Comparison of ENCODE assay signal across 18 mouse cellular contexts in genomic region chr5:66219692-66220091, GRCm38 (mm10). TPM values are rescaled to one million over a fixed set of nuclear protein-coding genes. Genes with fewer than 3 reads are reported as not detected.
DNase-seq lines count a peak whose midpoint lies in the region; ATAC-seq and TF ChIP-seq lines count a peak whose summit lies in the region.
"Had no signal": no experiment of that assay in that cellular context is flagged by ENCODE, and none has a peak within 500 bp of the region (broad histone marks: within the 10 kb centered on the region; RNA-seq: fewer than 3 reads in every experiment).

No protein-coding gene starts in this region.

- WGBS in forebrain, postnatal 0 days = 51% methylated on average over 6 of the region's 6 CpGs
- WGBS in forebrain, embryonic 11.5 days = 79% methylated on average over 6 of the region's 6 CpGs
- 43% methylated on average over 6 of the region's 6 CpGs for WGBS in limb, embryonic 14.5 days
- WGBS in limb, embryonic 10.5 days = 84% methylated on average over 6 of the region's 6 CpGs
- WGBS in embryonic facial prominence, embryonic 13.5 days = 27% methylated on average over 6 of the region's 6 CpGs
- 24% methylated on average over 6 of the region's 6 CpGs for WGBS in stomach, embryonic 16.5 days

- no peak for TF ChIP-seq POLR2A in limb, embryonic 14.5 days (IDR thresholded peaks at IDR 0.05; ENCODE audit: borderline replicate concordance, extremely low read depth, insufficient read depth, insufficient read length)

- no peak overlapping the region for H3K27ac ChIP-seq in forebrain, postnatal 0 days (ENCODE audit: low read depth, low read length)
- H3K27ac ChIP-seq in forebrain, embryonic 11.5 days (ENCODE audit: low read depth, low read length) = no peak overlapping the region
- H3K27ac ChIP-seq in limb, embryonic 14.5 days (replicated peaks; ENCODE audit: low read depth, low read length) = no peak overlapping the region; the same call in 1 of the 2 replicates
- no peak overlapping the region for H3K27ac ChIP-seq in limb, embryonic 10.5 days
- peak overlapping the region; percentile 91 for H3K27ac ChIP-seq in embryonic facial prominence, embryonic 13.5 days
- no peak overlapping the region for H3K27ac ChIP-seq in stomach, embryonic 16.5 days (ENCODE audit: low read length)
- H3K27ac ChIP-seq: liver, embryonic 12.5 days had no signal

- H3K4me1 ChIP-seq in forebrain, postnatal 0 days (ENCODE audit: insufficient read depth) = 0 out of 2 replicates have a peak, but pooled peaks cover 3% of the 10 kb centered on the region
- H3K4me1 ChIP-seq in forebrain, embryonic 11.5 days (replicated peaks; ENCODE audit: control insufficient read depth, insufficient read depth, low read length) = peaks cover 3% of the 10 kb centered on the region; the same call in 1 of the 2 replicates
- peaks cover 11% of the 10 kb centered on the region; the same call in 1 of the 2 replicates for H3K4me1 ChIP-seq in limb, embryonic 14.5 days (ENCODE audit: control insufficient read depth, insufficient read depth, low read length)
- H3K4me1 ChIP-seq in limb, embryonic 10.5 days = peaks cover 14% of the 10 kb centered on the region
- peaks cover 29% of the 10 kb centered on the region for H3K4me1 ChIP-seq in embryonic facial prominence, embryonic 13.5 days
- peaks cover 10% of the 10 kb centered on the region for H3K4me1 ChIP-seq in stomach, embryonic 16.5 days (ENCODE audit: control insufficient read depth, insufficient read depth, low read length)
- H3K4me1 ChIP-seq: heart, embryonic 12.5 days had no signal

- no peak overlapping the region for H3K4me2 ChIP-seq in forebrain, postnatal 0 days (ENCODE audit: low read depth)
- no peak overlapping the region for H3K4me2 ChIP-seq in forebrain, embryonic 11.5 days (ENCODE audit: low read depth, low read length, severe bottlenecking)
- H3K4me2 ChIP-seq in limb, embryonic 14.5 days (replicated peaks; ENCODE audit: low read depth, low read length, severe bottlenecking) = peak overlapping the region; percentile 5
- peak overlapping the region; percentile 52 for H3K4me2 ChIP-seq in embryonic facial prominence, embryonic 13.5 days
- H3K4me2 ChIP-seq in stomach, embryonic 16.5 days (ENCODE audit: low read depth, low read length) = peak overlapping the region; percentile 20; the same call in 1 of the 2 replicates
- H3K4me2 ChIP-seq: heart, embryonic 12.5 days; liver, embryonic 12.5 days had no signal

- H3K9me3 ChIP-seq in forebrain, postnatal 0 days (ENCODE audit: low read length) = no peaks in the 10 kb centered on the region
- H3K9me3 ChIP-seq in forebrain, embryonic 11.5 days (ENCODE audit: control insufficient read depth, low read length) = no peaks in the 10 kb centered on the region
- H3K9me3 ChIP-seq in limb, embryonic 14.5 days (ENCODE audit: control insufficient read depth, low read length) = no peaks in the 10 kb centered on the region
- H3K9me3 ChIP-seq in limb, embryonic 10.5 days (replicated peaks) = no peaks in the 10 kb centered on the region
- no peaks in the 10 kb centered on the region for H3K9me3 ChIP-seq in embryonic facial prominence, embryonic 13.5 days
- no peaks in the 10 kb centered on the region for H3K9me3 ChIP-seq in stomach, embryonic 16.5 days (replicated peaks; ENCODE audit: control insufficient read depth, low read length)
- H3K9me3 ChIP-seq: heart, embryonic 12.5 days; liver, embryonic 12.5 days had no signal

- H3K9ac ChIP-seq in forebrain, postnatal 0 days = no peak overlapping the region
- no peak overlapping the region for H3K9ac ChIP-seq in forebrain, embryonic 11.5 days (ENCODE audit: low read length)
- no peak overlapping the region for H3K9ac ChIP-seq in limb, embryonic 14.5 days (ENCODE audit: low read depth, low read length, severe bottlenecking)
- no peak overlapping the region for H3K9ac ChIP-seq in embryonic facial prominence, embryonic 13.5 days
- H3K9ac ChIP-seq in stomach, embryonic 16.5 days (ENCODE audit: low read length) = no peak overlapping the region
- H3K9ac ChIP-seq: heart, embryonic 12.5 days; liver, embryonic 12.5 days had no signal

- H3K36me3 ChIP-seq in forebrain, postnatal 0 days (ENCODE audit: insufficient read depth) = no peaks in the 10 kb centered on the region
- no peaks in the 10 kb centered on the region for H3K36me3 ChIP-seq in forebrain, embryonic 11.5 days (ENCODE audit: control insufficient read depth, insufficient read depth, low read length)
- H3K36me3 ChIP-seq in limb, embryonic 14.5 days (ENCODE audit: control insufficient read depth, insufficient read depth, low read length) = no peaks in the 10 kb centered on the region
- no peaks in the 10 kb centered on the region for H3K36me3 ChIP-seq in limb, embryonic 10.5 days
- no peaks in the 10 kb centered on the region for H3K36me3 ChIP-seq in embryonic facial prominence, embryonic 13.5 days
- no peaks in the 10 kb centered on the region for H3K36me3 ChIP-seq in stomach, embryonic 16.5 days (ENCODE audit: control insufficient read depth, insufficient read depth, low read length)
- H3K36me3 ChIP-seq: heart, embryonic 12.5 days; liver, embryonic 12.5 days had no signal

- no peak overlapping the region for H3K4me3 ChIP-seq in forebrain, postnatal 0 days (ENCODE audit: low read depth, low read length)
- H3K4me3 ChIP-seq in forebrain, embryonic 11.5 days (ENCODE audit: low read depth, low read length) = no peak overlapping the region
- H3K4me3 ChIP-seq in limb, embryonic 14.5 days (replicated peaks; ENCODE audit: low read length) = no peak overlapping the region
- H3K4me3 ChIP-seq in limb, embryonic 10.5 days = no peak overlapping the region
- H3K4me3 ChIP-seq in embryonic facial prominence, embryonic 13.5 days = peak overlapping the region; percentile 7; the same call in 1 of the 2 replicates
- no peak overlapping the region for H3K4me3 ChIP-seq in stomach, embryonic 16.5 days (replicated peaks; ENCODE audit: low read length)
- H3K4me3 ChIP-seq: heart, embryonic 12.5 days; liver, embryonic 12.5 days had no signal

- no peak for ATAC-seq in forebrain, postnatal 0 days
- ATAC-seq in forebrain, embryonic 11.5 days (replicated peaks; ENCODE audit: low FRiP score) = no peak
- ATAC-seq in limb, embryonic 14.5 days (ENCODE audit: low FRiP score, low read depth) = peak; percentile 71
- peak; percentile 72; the same call in 1 of the 2 replicates for ATAC-seq in embryonic facial prominence, embryonic 13.5 days (ENCODE audit: insufficient number of reproducible peaks, insufficient read depth, low FRiP score, low TSS enrichment, low read depth)
- ATAC-seq in stomach, embryonic 16.5 days (ENCODE audit: insufficient read depth, low FRiP score) = peak; percentile 61
- ATAC-seq: forebrain, embryonic 16.5 days; liver, embryonic 12.5 days had no signal

- H3K27me3 ChIP-seq in forebrain, postnatal 0 days (ENCODE audit: insufficient read depth, low read length) = no peaks in the 10 kb centered on the region
- no peaks in the 10 kb centered on the region for H3K27me3 ChIP-seq in forebrain, embryonic 11.5 days (ENCODE audit: control insufficient read depth, insufficient read depth, low read length)
- H3K27me3 ChIP-seq in limb, embryonic 14.5 days (ENCODE audit: control insufficient read depth, insufficient read depth, low read length) = no peaks in the 10 kb centered on the region
- H3K27me3 ChIP-seq in limb, embryonic 10.5 days (ENCODE audit: low read depth, poor library complexity, severe bottlenecking) = no peaks in the 10 kb centered on the region
- H3K27me3 ChIP-seq in embryonic facial prominence, embryonic 13.5 days = no peaks in the 10 kb centered on the region
- no peaks in the 10 kb centered on the region for H3K27me3 ChIP-seq in stomach, embryonic 16.5 days (ENCODE audit: control insufficient read depth, insufficient read depth, low read length)
- H3K27me3 ChIP-seq: heart, embryonic 12.5 days; liver, embryonic 12.5 days had no signal

- DNase-seq in forebrain, postnatal 0 days = peak; percentile 16
- DNase-seq in forebrain, embryonic 11.5 days (ENCODE audit: low spot score) = no peak
- peak; percentile 55 for DNase-seq in limb, embryonic 14.5 days (ENCODE audit: low spot score)
- no peak for DNase-seq in limb, embryonic 10.5 days (ENCODE audit: low spot score)
- no peak for DNase-seq in ovary, postnatal 36 days (ENCODE audit: low spot score)
- no peak for DNase-seq in adrenal gland, postnatal 14 days
- DNase-seq: B cell, adult 2 months; cerebellum, adult 11 months; cerebellum, postnatal 36 days; gastrocnemius, postnatal 36 days; heart, postnatal 36 days; midbrain, embryonic 14.5 days; right cerebral cortex, postnatal 25 days had no signal

- TF ChIP-seq CTCF in forebrain, postnatal 0 days (IDR thresholded peaks at IDR 0.05; ENCODE audit: low read depth) = no peak

RNA-seq across cellular contexts. Expression of gene Nsun7, which starts 40.0 kb away (rescaled TPM):
- total RNA-seq in forebrain, postnatal 0 days (2014; rRNA removed) = 4.3 and 5.2 TPM in 2 replicates
- polyA plus RNA-seq in forebrain, postnatal 0 days (2015; fragmentation: Nextera tagmentation; extraction: Ambion mirVana) = 1.8 and 3.1 TPM in 2 replicates
- 0.79 and 1.1 TPM in 2 replicates for polyA plus RNA-seq in forebrain, embryonic 11.5 days (2014; fragmentation: Nextera tagmentation; extraction: Ambion mirVana)
- 2.2 and 2.4 TPM in 2 replicates for polyA plus RNA-seq in limb, embryonic 14.5 days (2012; rRNA removed)
- 0.33 and 0.80 TPM in 2 replicates for polyA plus RNA-seq in limb, embryonic 14.5 days (2014; fragmentation: Nextera tagmentation; extraction: Ambion mirVana)
- 0.20 and 0.49 TPM in 2 replicates for polyA plus RNA-seq in limb, embryonic 10.5 days (2016; fragmentation: Nextera tagmentation; extraction: Ambion mirVana)
- polyA plus RNA-seq in embryonic facial prominence, embryonic 13.5 days (2015; fragmentation: Nextera tagmentation; extraction: Ambion mirVana) = 1.1 and 1.7 TPM in 2 replicates
- polyA plus RNA-seq in stomach, embryonic 16.5 days (2015; fragmentation: Nextera tagmentation; extraction: Ambion mirVana) = 0.16 and 0.26 TPM in 2 replicates
- 0.48 and 1.2 TPM in 2 replicates for total RNA-seq in adrenal gland, postnatal 14 days (2021)
- total RNA-seq: gastrocnemius, postnatal 36 days had no signal

RNA-seq across cellular contexts. Expression of gene Rbm47, which starts 46.8 kb away (rescaled TPM):
- total RNA-seq in forebrain, postnatal 0 days (2014; rRNA removed) = 1.2 and 2.7 TPM in 2 replicates
- 2.3 and 3.3 TPM in 2 replicates for polyA plus RNA-seq in forebrain, postnatal 0 days (2015; fragmentation: Nextera tagmentation; extraction: Ambion mirVana)
- 5.9 and 6.1 TPM in 2 replicates for polyA plus RNA-seq in forebrain, embryonic 11.5 days (2014; fragmentation: Nextera tagmentation; extraction: Ambion mirVana)
- 2.5 and 2.6 TPM in 2 replicates for polyA plus RNA-seq in limb, embryonic 14.5 days (2012; rRNA removed)
- polyA plus RNA-seq in limb, embryonic 14.5 days (2014; fragmentation: Nextera tagmentation; extraction: Ambion mirVana) = 5.2 and 6.2 TPM in 2 replicates
- 1.1 TPM in 2 replicates for polyA plus RNA-seq in limb, embryonic 10.5 days (2016; fragmentation: Nextera tagmentation; extraction: Ambion mirVana)
- polyA plus RNA-seq in embryonic facial prominence, embryonic 13.5 days (2015; fragmentation: Nextera tagmentation; extraction: Ambion mirVana) = 6.8 and 11.3 TPM in 2 replicates
- polyA plus RNA-seq in stomach, embryonic 16.5 days (2015; fragmentation: Nextera tagmentation; extraction: Ambion mirVana) = 79.1 and 84.6 TPM in 2 replicates
- total RNA-seq in adrenal gland, postnatal 14 days (2021) = 69.7 and 82.0 TPM in 2 replicates

Comparison
In these comparisons a context has a peak if more than half of its experiments do, and no peak if none do; other contexts are left out.
1. DNase-seq: peak in forebrain, postnatal 0 days (single experiment) and limb, embryonic 14.5 days (single experiment); none in forebrain, embryonic 11.5 days (single experiment), limb, embryonic 10.5 days (single experiment), ovary, postnatal 36 days (single experiment) and adrenal gland, postnatal 14 days (single experiment).
2. ATAC-seq: peak in limb, embryonic 14.5 days (single experiment), embryonic facial prominence, embryonic 13.5 days (single experiment) and stomach, embryonic 16.5 days (single experiment); none in forebrain, postnatal 0 days (single experiment) and forebrain, embryonic 11.5 days (single experiment).
3. H3K4me2 ChIP-seq: peak in limb, embryonic 14.5 days (single experiment), embryonic facial prominence, embryonic 13.5 days (single experiment) and stomach, embryonic 16.5 days (single experiment); none in forebrain, postnatal 0 days (single experiment) and forebrain, embryonic 11.5 days (single experiment).